8 mouse cellular contexts compared by ENCODE assay signal in the genomic region with DNA sequence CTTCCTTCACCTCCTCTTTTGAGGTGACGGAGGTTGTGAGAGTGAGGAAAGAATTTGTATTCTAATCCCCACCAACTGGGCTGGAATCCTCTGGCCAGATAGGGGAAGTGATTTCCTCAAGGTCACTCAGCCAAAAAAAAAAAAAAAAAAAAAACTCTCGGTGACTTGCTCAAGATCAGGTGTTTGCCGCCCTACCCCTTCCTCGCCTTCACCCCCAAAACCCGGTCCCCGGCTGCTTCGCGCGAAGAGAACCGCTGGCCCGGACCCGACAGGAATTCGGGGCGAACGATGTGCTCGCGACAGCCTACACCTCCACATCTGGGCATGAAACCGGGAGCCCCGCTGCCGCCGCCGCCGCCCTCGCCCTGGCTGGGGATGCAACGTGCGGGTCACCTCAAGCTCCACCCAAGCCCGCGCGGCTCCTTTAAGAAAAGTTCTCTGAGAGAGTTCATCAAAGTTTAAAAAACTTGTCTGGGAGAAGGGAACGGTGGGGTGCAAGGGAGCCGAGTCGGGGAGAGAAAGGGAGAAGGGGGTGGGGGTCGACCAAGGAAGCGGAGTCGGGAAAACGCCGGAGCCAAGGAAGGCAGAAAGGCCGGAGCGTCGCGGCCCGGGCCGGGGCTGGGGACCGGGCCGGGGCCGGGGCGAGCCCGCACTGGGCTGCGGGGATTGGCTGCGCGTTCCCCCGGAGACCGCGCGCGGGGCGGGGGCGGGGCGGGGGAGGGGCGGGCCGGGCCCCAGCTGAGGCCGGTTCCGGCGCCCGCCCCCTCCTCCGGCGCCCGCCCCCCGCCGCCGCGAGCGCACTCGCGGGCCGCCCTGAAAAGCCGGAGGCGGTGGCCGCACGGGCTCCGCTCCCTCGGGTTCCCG. TPM values are rescaled to one million over a fixed set of nuclear protein-coding genes. Genes with fewer than 3 reads are reported as not detected.
DNase-seq lines count a peak whose midpoint lies in the region; ATAC-seq and TF ChIP-seq lines count a peak whose summit lies in the region.

No protein-coding gene starts in this region.

- H3K27me3 ChIP-seq in forebrain, embryonic 13.5 days = peaks cover 71% of the 10 kb centered on the region
- peaks cover 39% of the 10 kb centered on the region for H3K27me3 ChIP-seq in limb, embryonic 12.5 days
- H3K27me3 ChIP-seq in midbrain, embryonic 12.5 days = peaks cover 74% of the 10 kb centered on the region
- H3K27me3 ChIP-seq in testis, adult 2 months (ENCODE audit: control insufficient read depth, insufficient read depth, low read length) = peaks cover 2% of the 10 kb centered on the region; the same call in 1 of the 2 replicates

- H3K9me3 ChIP-seq in forebrain, embryonic 13.5 days (replicated peaks) = no peaks in the 10 kb centered on the region
- no peaks in the 10 kb centered on the region for H3K9me3 ChIP-seq in limb, embryonic 12.5 days
- no peaks in the 10 kb centered on the region for H3K9me3 ChIP-seq in midbrain, embryonic 12.5 days

- H3K4me3 ChIP-seq in forebrain, embryonic 13.5 days = peak overlapping the region; percentile 65
- H3K4me3 ChIP-seq in limb, embryonic 12.5 days (replicated peaks) = peak overlapping the region; percentile 81
- H3K4me3 ChIP-seq in midbrain, embryonic 12.5 days = peak overlapping the region; percentile 57
- peak overlapping the region; percentile 91 for H3K4me3 ChIP-seq in testis, adult 2 months (ENCODE audit: control insufficient read depth, low read depth, low read length)

- ATAC-seq in forebrain, embryonic 13.5 days = peak; percentile 84
- ATAC-seq in limb, embryonic 12.5 days (ENCODE audit: insufficient number of reproducible peaks, insufficient read depth, low FRiP score, low TSS enrichment, low read depth) = peak; percentile 79
- ATAC-seq in midbrain, embryonic 12.5 days (ENCODE audit: low FRiP score, low read depth) = peak; percentile 81

- H3K36me3 ChIP-seq in forebrain, embryonic 13.5 days (ENCODE audit: poor library complexity, severe bottlenecking) = no peaks in the 10 kb centered on the region
- no peaks in the 10 kb centered on the region for H3K36me3 ChIP-seq in limb, embryonic 12.5 days
- H3K36me3 ChIP-seq in midbrain, embryonic 12.5 days = no peaks in the 10 kb centered on the region
- no peaks in the 10 kb centered on the region for H3K36me3 ChIP-seq in testis, adult 2 months (ENCODE audit: control insufficient read depth, insufficient read depth, low read length)

- no peak for TF ChIP-seq CTCF in testis, adult 2 months (IDR thresholded peaks at IDR 0.05; ENCODE audit: control insufficient read depth, insufficient read depth, insufficient replicate concordance, low read depth, low read length)

- TF ChIP-seq POLR2A in testis, adult 2 months (IDR thresholded peaks at IDR 0.05; ENCODE audit: control insufficient read depth, low read depth, low read length) = no peak; the same call in 1 of the 2 replicates

- DNase-seq in 416B (ENCODE audit: low read depth) = peak; percentile 82
- DNase-seq in R1 (ENCODE audit: low read depth, low spot score) = peak; percentile 88
- DNase-seq in heart, postnatal 4 days = peak; percentile 76
- no peak for DNase-seq in c-Kit-positive CD71-positive TER-119-positive erythroid progenitor cells, embryonic 14.5 days (ENCODE audit: low spot score)

- peaks cover 21% of the 10 kb centered on the region for H3K4me1 ChIP-seq in forebrain, embryonic 13.5 days
- H3K4me1 ChIP-seq in limb, embryonic 12.5 days (replicated peaks) = peaks cover 25% of the 10 kb centered on the region
- H3K4me1 ChIP-seq in midbrain, embryonic 12.5 days = peaks cover 18% of the 10 kb centered on the region
- peaks cover 16% of the 10 kb centered on the region for H3K4me1 ChIP-seq in testis, adult 2 months (ENCODE audit: control insufficient read depth, insufficient read depth, low read length)

- H3K9ac ChIP-seq in forebrain, embryonic 13.5 days = peak overlapping the region; percentile 73
- peak overlapping the region; percentile 81 for H3K9ac ChIP-seq in limb, embryonic 12.5 days (replicated peaks)
- peak overlapping the region; percentile 70 for H3K9ac ChIP-seq in midbrain, embryonic 12.5 days (replicated peaks)

- H3K27ac ChIP-seq in forebrain, embryonic 13.5 days = no peak overlapping the region
- H3K27ac ChIP-seq in limb, embryonic 12.5 days = peak overlapping the region; percentile 45; the same call in 1 of the 2 replicates
- no peak overlapping the region for H3K27ac ChIP-seq in midbrain, embryonic 12.5 days (replicated peaks)
- H3K27ac ChIP-seq in testis, adult 2 months (ENCODE audit: control insufficient read depth, insufficient read depth, low read depth, low read length) = peak overlapping the region; percentile 65

- H3K4me2 ChIP-seq in forebrain, embryonic 13.5 days = peak overlapping the region; percentile 99
- H3K4me2 ChIP-seq in limb, embryonic 12.5 days = peak overlapping the region; percentile 98
- peak overlapping the region; percentile 93 for H3K4me2 ChIP-seq in midbrain, embryonic 12.5 days (replicated peaks)

- WGBS in forebrain, embryonic 13.5 days = under 1% methylated on average over 56 of the region's 83 CpGs
- 2% methylated on average over 52 of the region's 83 CpGs for WGBS in limb, embryonic 12.5 days
- WGBS in midbrain, embryonic 12.5 days = under 1% methylated on average over 39 of the region's 83 CpGs

RNA-seq across cellular contexts. Expression of a gene that starts 0.6 kb away (rescaled TPM):
- 4.2 and 6.5 TPM in 2 replicates for polyA plus RNA-seq in forebrain, embryonic 13.5 days (2015; fragmentation: Nextera tagmentation; extraction: Ambion mirVana)
- total RNA-seq in heart, postnatal 4 days (2021) = 10 to 100 TPM; 89.4 to 97.0 TPM
- polyA plus RNA-seq in limb, embryonic 12.5 days (2016; fragmentation: Nextera tagmentation; extraction: Ambion mirVana) = 16.4 and 18.3 TPM in 2 replicates
- 11.5 and 12.8 TPM in 2 replicates for polyA plus RNA-seq in midbrain, embryonic 12.5 days (2016; fragmentation: Nextera tagmentation; extraction: Ambion mirVana)
- polyA plus RNA-seq in testis, adult 2 months (2012; rRNA removed) = 11.5 and 14.1 TPM in 2 replicates

RNA-seq across cellular contexts. Expression of a gene that starts 37.8 kb away (rescaled TPM):
- 273 and 289 TPM in 2 replicates for polyA plus RNA-seq in forebrain, embryonic 13.5 days (2015; fragmentation: Nextera tagmentation; extraction: Ambion mirVana)
- 100 to 1,000 TPM; 213 to 221 TPM for total RNA-seq in heart, postnatal 4 days (2021)
- 294 and 296 TPM in 2 replicates for polyA plus RNA-seq in limb, embryonic 12.5 days (2016; fragmentation: Nextera tagmentation; extraction: Ambion mirVana)
- 262 and 269 TPM in 2 replicates for polyA plus RNA-seq in midbrain, embryonic 12.5 days (2016; fragmentation: Nextera tagmentation; extraction: Ambion mirVana)
- polyA plus RNA-seq in testis, adult 2 months (2012; rRNA removed) = 147 and 148 TPM in 2 replicates

RNA-seq across cellular contexts. Expression of a gene that starts 43.0 kb away (rescaled TPM):
- polyA plus RNA-seq in forebrain, embryonic 13.5 days (2015; fragmentation: Nextera tagmentation; extraction: Ambion mirVana) = 21.2 and 21.5 TPM in 2 replicates
- 1 to 10 TPM; 6.2 to 7.6 TPM for total RNA-seq in heart, postnatal 4 days (2021)
- polyA plus RNA-seq in limb, embryonic 12.5 days (2016; fragmentation: Nextera tagmentation; extraction: Ambion mirVana) = 21.7 and 22.8 TPM in 2 replicates
- polyA plus RNA-seq in midbrain, embryonic 12.5 days (2016; fragmentation: Nextera tagmentation; extraction: Ambion mirVana) = 22.3 and 24.0 TPM in 2 replicates
- 0.40 and 0.79 TPM in 2 replicates for polyA plus RNA-seq in testis, adult 2 months (2012; rRNA removed)

RNA-seq across cellular contexts. Expression of a gene that starts 50.2 kb away (rescaled TPM):
- polyA plus RNA-seq in forebrain, embryonic 13.5 days (2015; fragmentation: Nextera tagmentation; extraction: Ambion mirVana) = 4.9 and 5.5 TPM in 2 replicates
- 10 to 100 TPM; 17.9 to 19.4 TPM for total RNA-seq in heart, postnatal 4 days (2021)
- polyA plus RNA-seq in limb, embryonic 12.5 days (2016; fragmentation: Nextera tagmentation; extraction: Ambion mirVana) = 12.2 and 15.0 TPM in 2 replicates
- 10.0 and 10.6 TPM in 2 replicates for polyA plus RNA-seq in midbrain, embryonic 12.5 days (2016; fragmentation: Nextera tagmentation; extraction: Ambion mirVana)
- polyA plus RNA-seq in testis, adult 2 months (2012; rRNA removed) = 67.0 and 72.5 TPM in 2 replicates

Comparison
In these comparisons a context has a peak if more than half of its experiments do, and no peak if none do; other contexts are left out.
1. H3K27ac ChIP-seq: peak in limb, embryonic 12.5 days (single experiment) and testis, adult 2 months (single experiment); none in forebrain, embryonic 13.5 days (single experiment) and midbrain, embryonic 12.5 days (single experiment).
2. RNA of a gene that starts 43.0 kb away (polyA plus RNA-seq): 22.3 to 24.0 TPM in midbrain, embryonic 12.5 days, 21.7 to 22.8 TPM in limb, embryonic 12.5 days and 21.2 to 21.5 TPM in forebrain, embryonic 13.5 days; 0.40 to 0.79 TPM in testis, adult 2 months; every median in the first group is over 10 times any median in the second.
3. Peak in every context shown above with its lines, with median percentiles within 50 percentile points of each other: ATAC-seq, H3K4me2 ChIP-seq, H3K4me3 ChIP-seq and H3K9ac ChIP-seq.